Mouse (Mus musculus) skeletal muscle tissue, postnatal 0 days (tissue): Measurements from ENCODE around the gene Rtkn2. TPM values are rescaled to one million over a fixed set of nuclear protein-coding genes. Genes with fewer than 3 reads are reported as not detected.

Source experiments
- polyA plus RNA-seq: library from polyadenylated mRNA; unstranded; fragments of >200 nt; fragmentation: Nextera tagmentation; extraction: Ambion mirVana; gene quantifications from 2 replicates; pipeline ENCODE4 v1.2.1, GENCODE M21; 2015

Rtkn2 gene
- polyA plus RNA-seq = 2.9 and 3.0 TPM in 2 replicates

DNA sequence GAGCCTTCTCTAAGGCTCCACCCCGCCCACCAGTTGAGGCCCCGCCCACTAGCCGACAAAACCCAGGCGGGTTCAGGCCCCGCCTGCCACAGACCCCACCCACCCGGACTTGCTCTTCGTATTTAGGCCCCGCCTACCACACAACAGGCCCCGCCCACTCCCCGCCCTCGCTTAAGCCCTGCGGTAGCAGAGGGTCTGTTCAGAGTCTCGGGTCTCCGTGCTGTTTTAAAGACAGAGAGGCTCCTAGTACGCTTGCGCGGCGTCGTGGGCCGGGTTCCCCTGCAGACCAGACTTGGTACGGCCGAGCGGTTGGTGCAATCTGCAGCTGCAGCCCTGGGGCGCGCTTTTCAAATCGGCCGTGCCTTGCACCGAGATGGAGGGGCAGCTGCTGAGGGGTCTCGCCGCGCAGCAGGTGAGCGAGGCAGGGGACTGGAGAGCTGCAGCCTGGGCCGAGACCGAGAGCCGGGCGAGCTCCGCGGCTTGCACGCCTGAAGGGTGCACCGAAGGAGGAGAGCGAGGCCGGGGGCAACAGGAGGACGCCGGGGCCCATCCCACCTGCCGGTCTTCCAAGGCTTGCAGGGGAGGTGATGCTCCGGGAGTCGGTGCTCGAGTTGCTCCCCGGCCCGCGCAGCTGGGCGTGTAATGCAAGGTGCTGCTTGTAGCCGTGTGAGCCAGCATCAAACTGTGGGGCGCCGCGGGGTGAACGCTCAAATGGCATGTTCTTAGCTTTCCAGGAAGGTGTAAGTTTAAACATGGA, at the start of gene Rtkn2:
Gene Rtkn2, plus strand, starts transcription at position 170 of the 757 bp plus-strand sequence.

Other genes with a start within 250 kb of the Rtkn2 start
- 0.51 and 0.73 TPM in 2 replicates for gene Zfp365, start 66.9 kb upstream of the Rtkn2 start, polyA plus RNA-seq